ENCODE assay signal across 11 mouse cellular contexts in the genomic region with DNA sequence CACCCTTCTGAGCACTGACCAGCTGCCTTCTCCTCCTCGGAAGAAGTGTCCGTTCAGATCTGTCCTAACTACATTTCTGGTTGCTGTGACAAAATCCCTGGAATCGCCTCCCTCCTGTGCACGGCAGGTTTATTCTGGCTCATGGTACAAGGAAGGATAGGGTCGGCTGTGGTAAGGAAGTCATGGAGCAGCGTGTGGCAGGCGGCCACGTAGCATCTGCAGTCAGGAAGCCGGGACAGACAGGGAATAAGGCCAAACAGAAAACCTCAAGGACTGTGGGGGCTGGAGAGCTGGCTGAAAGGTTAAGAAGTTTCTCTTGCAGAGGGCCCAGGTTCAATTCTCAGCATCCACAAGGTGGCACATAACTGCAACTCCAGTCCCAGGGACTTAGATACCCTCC.
DNase-seq lines count a peak whose midpoint lies in the region; TF ChIP-seq lines count a peak whose summit lies in the region.
"Had no signal": no experiment of that assay in that cellular context is flagged by ENCODE, and none has a peak within 500 bp of the region (broad histone marks: within the 10 kb centered on the region; RNA-seq: fewer than 3 reads in every experiment).

No protein-coding gene starts in this region.

- intact Hi-C loops in heart, postnatal 36 days (cut with DNase I), result no loop called here

- no peak overlapping the region for H3K4me3 ChIP-seq in layer of hippocampus, adult 2 months
- H3K4me3 ChIP-seq: erythroblast, embryonic 14.5 days; liver, embryonic 15.5 days had no signal

- DNase-seq in cerebellum, postnatal 25 days, result peak; percentile 30 to 43
- DNase-seq in cerebellum, postnatal 14 days, result no peak
- DNase-seq in urinary bladder, postnatal 25 days (ENCODE audit: low spot score), result peak; percentile 21
- DNase-seq in urinary bladder, adult 18-20 months (ENCODE audit: low spot score in 2 of 2), result no peak
- DNase-seq in heart, postnatal 36 days, result peak; percentile 28 to 36
- no peak for DNase-seq in spleen, postnatal 10 days (ENCODE audit: low spot score in 2 of 2)
- no peak for DNase-seq in cerebellum, adult 8-10 months
- DNase-seq in layer of hippocampus, adult 2 months (ENCODE audit: low spot score in 2 of 2), result no peak
- DNase-seq: gastrocnemius, postnatal 36 days had no signal

- H3K27ac ChIP-seq in layer of hippocampus, adult 2 months, result no peak overlapping the region
- H3K27ac ChIP-seq: liver, embryonic 15.5 days had no signal

- no peak for TF ChIP-seq CTCF in layer of hippocampus, adult 2 months (conservative IDR thresholded peaks at IDR 0.05)

Comparison
In these comparisons a context has a peak if more than half of its experiments do, and no peak if none do; other contexts are left out.
1. DNase-seq: peak in cerebellum, postnatal 25 days (2 of 2), urinary bladder, postnatal 25 days (single experiment) and heart, postnatal 36 days (2 of 2); none in cerebellum, postnatal 14 days (0 of 2), urinary bladder, adult 18-20 months (0 of 2), spleen, postnatal 10 days (0 of 2), cerebellum, adult 8-10 months (single experiment) and layer of hippocampus, adult 2 months (0 of 2).